Mouse (Mus musculus) bone marrow macrophage, adult 2 months (primary cell): ENCODE measurements around the gene Fam71b.

Experiments used
- CTCF ChIP-seq: IDR thresholded peaks from 2 replicates; pipeline ENCODE4 v1.5.1; 2012; ENCODE audit warnings: low read depth, mild to moderate bottlenecking, low read length, moderate library complexity
- POLR2A ChIP-seq: IDR thresholded peaks from 2 replicates; pipeline ENCODE4 v1.6.1; 2012; ENCODE audit warnings: mild to moderate bottlenecking, low read depth, low read length, borderline replicate concordance

DNA sequence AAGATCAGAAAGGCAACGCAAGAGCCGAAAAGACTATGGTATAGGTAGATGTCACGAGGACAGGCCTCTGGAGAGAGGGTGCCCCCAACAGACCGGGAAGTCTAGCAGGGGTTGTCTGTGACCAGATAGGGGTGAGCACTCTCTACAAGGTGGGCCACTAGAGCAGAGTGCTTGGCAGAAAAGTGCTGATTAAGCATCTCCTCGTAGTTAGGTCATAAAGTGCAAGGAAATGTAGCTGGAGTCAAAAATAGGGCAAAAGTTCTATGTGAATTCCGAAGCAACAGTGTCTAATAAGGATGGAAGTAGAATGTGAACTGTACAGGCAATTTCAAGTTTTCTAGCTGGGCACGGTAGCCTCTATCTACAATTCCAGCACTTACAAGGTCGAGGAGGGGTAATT lies 25.1 kb upstream of the Fam71b start:
- TF ChIP-seq CTCF (no peak), POLR2A (no peak)
